Mouse (Mus musculus) cortical plate, adult 2 months (tissue): ENCODE results near the gene Tbc1d7. TPM values are rescaled to one million over a fixed set of nuclear protein-coding genes. Genes with fewer than 3 reads are reported as not detected.

Experiments used
- H3K27ac ChIP-seq: fragments of 200-500 bp; 2 replicates; pipeline ENCODE4 v1.5.1; 2012; ENCODE audit warnings: low read length, control low read depth, inconsistent platforms; ENCODE audit not compliant: insufficient read depth
- H3K4me1 ChIP-seq: fragments of 200-500 bp; 2 replicates; pipeline ENCODE4 v1.6.1; 2011; ENCODE audit warnings: low read length; ENCODE audit not compliant: control insufficient read depth, insufficient read depth
- H3K4me3 ChIP-seq: fragments of 200-500 bp; 2 replicates; pipeline ENCODE4 v1.5.1; 2011; ENCODE audit warnings: mild to moderate bottlenecking, low read length, control low read depth; ENCODE audit not compliant: insufficient read depth
- CTCF ChIP-seq: fragments of 200-500 bp; IDR thresholded peaks from 2 replicates; pipeline ENCODE4 v1.5.1; 2011; ENCODE audit warnings: mild to moderate bottlenecking, control low read depth, low read length; ENCODE audit not compliant: insufficient read depth; ENCODE audit errors: extremely low read depth
- POLR2A ChIP-seq: fragments of 200-500 bp; IDR thresholded peaks from 2 replicates; pipeline ENCODE4 v1.6.1; 2011; ENCODE audit warnings: mild to moderate bottlenecking, low read length, control low read depth; ENCODE audit not compliant: insufficient read depth; ENCODE audit errors: extremely low read depth
- polyA plus RNA-seq: library from polyadenylated mRNA; depleted of rRNA; stranded (reverse); fragments of >200 nt; gene quantifications from 2 replicates; pipeline ENCODE4 v1.2.3, GENCODE M21; 2012

The Tbc1d7 gene
- polyA plus RNA-seq, 1 experiment = 31.1 TPM

DNA sequence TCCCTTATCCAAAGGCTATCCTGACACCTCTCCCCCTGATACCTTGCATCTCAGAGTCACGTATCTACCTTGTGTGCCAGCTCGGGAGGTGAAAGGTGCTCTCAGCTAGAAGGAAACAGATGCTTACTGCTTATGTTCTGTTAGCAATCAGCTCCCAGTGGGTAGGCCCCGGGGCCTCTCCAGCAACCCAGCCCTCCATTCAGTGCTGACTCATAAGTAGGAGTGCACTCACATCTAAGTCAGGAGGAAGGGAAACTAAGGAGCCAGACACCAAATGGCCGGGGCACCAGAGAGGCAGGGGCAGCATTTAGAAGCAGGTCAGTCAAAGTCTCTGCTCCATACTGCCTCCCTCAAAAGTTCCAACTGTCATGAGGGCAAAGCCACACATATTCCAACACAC lies 22.6 kb downstream of the Tbc1d7 start:
- no peak overlapping the region for H3K27ac ChIP-seq
- H3K4me1 ChIP-seq = peaks cover 2% of the 10 kb centered on the region; the same call in 1 of the 2 replicates
- TF ChIP-seq POLR2A = no peak
- no peak for TF ChIP-seq CTCF
- no peak overlapping the region for H3K4me3 ChIP-seq

- Histone ChIP-seq H3K4me3 (no peak overlapping the region), H3K4me1 (peaks cover 2% of the 10 kb centered on the region; the same call in 1 of the 2 replicates), H3K27ac (no peak overlapping the region)
- TF ChIP-seq CTCF (no peak), POLR2A (no peak)
These were observed 24.6 kb downstream of the Tbc1d7 start for GRCm38 (mm10) chr13:43146515-43147258.

DNA sequence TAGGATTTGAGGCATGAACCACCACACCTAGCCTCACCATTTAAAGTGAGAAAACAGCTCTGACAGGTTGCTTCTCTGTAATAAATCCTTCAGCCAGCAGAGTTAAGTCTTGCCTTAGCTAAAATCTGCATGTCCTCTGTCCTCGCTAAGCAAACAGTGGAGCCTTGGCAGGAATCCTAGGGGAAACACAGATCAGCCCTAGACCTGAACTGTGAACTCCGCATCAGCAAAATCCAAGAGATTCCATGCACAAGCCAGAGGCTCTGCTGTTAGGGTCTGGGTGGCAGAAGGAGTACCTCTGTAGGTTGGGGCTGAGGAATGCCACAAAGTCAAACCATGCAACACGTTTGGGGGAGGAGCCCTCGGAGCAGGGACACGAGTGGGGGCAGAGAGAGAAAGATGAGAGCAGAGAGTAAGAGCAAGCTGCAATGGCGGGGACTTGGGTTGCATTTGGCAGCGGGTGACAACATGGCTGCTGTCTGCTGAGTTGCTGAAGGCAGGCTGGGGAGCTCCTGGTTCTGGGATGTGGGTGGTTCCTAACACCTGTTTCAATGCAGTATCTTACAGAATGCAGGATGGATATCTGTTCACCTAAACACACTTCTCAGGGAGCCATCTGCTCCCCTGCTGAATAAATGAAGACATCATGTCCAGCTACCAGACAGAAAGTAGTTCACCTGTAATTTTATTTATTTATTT lies 26.4 kb downstream of the Tbc1d7 start:
- no peak overlapping the region for H3K4me3 ChIP-seq
- no peak for TF ChIP-seq CTCF
- TF ChIP-seq POLR2A = no peak
- H3K27ac ChIP-seq = no peak overlapping the region
- peaks cover 2% of the 10 kb centered on the region; the same call in 1 of the 2 replicates for H3K4me1 ChIP-seq

DNA sequence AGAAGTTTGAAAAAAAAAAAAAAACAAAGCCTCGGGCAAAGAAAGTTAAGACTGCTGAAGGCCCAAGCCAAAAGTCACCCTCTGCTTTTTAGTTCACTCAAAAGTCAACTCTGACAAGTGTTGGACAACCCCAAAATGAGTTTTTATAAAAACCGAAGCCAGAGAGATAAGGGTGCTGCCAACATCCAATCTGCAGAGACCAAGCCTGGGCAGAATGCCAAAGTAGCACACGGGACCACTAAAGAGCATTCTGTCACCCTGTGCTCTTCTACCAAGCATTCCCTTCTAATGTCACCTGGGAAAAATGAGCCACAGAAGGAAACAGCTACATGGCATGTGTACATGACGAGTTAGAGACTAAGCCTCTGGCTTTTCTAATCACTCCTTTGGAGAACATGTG lies 36.8 kb downstream of the Tbc1d7 start:
- no peak for TF ChIP-seq POLR2A
- no peak for TF ChIP-seq CTCF
- Histone ChIP-seq H3K4me3 (no peak overlapping the region), H3K27ac (no peak overlapping the region), H3K4me1 (peaks cover 2% of the 10 kb centered on the region; the same call in 1 of the 2 replicates)

DNA sequence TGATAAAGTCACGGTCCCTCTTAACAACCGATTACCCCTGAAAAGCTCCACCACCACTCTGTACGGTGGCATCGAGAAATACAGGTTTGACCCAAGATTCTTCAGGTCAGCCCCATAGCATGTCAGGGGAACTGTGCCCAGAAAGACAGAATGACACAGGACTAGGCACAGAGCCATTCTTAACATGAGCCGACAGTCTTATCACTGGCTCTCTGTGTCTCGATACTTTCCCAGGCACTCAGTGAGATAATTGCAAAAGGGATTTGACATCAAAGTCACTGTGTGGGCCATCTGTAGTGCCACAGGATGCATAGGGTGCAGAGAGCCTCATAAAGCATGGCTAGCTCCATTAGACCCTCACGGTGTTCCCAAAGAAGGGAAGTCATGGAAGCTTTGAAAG lies 37.9 kb downstream of the Tbc1d7 start:
- Histone ChIP-seq H3K4me1 (peaks cover 2% of the 10 kb centered on the region; the same call in 1 of the 2 replicates), H3K4me3 (no peak overlapping the region), H3K27ac (no peak overlapping the region)
- no peak for TF ChIP-seq CTCF
- TF ChIP-seq POLR2A = no peak

DNA sequence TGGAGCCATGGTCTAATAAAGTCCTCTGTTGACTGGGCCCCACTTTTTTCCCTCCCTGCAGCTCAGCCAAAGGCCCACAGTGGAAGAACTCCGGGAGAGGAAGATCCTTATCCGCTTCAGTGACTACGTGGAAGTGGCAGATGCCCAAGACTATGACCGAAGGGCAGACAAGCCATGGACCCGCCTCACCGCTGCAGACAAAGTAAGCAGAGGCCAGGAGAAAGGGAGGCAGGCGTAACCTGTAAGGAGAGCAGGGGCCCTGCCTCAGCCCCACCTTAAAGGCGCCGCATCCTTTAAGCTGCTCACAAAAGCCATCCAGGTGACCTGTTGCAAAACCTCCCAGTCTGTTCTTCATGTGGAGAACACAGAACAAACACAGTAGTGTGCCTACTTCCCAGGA lies 38.4 kb downstream of the Tbc1d7 start:
- Histone ChIP-seq H3K4me3 (no peak overlapping the region), H3K27ac (no peak overlapping the region), H3K4me1 (peaks cover 2% of the 10 kb centered on the region; the same call in 1 of the 2 replicates)
- TF ChIP-seq POLR2A = no peak
- TF ChIP-seq CTCF = no peak

DNA sequence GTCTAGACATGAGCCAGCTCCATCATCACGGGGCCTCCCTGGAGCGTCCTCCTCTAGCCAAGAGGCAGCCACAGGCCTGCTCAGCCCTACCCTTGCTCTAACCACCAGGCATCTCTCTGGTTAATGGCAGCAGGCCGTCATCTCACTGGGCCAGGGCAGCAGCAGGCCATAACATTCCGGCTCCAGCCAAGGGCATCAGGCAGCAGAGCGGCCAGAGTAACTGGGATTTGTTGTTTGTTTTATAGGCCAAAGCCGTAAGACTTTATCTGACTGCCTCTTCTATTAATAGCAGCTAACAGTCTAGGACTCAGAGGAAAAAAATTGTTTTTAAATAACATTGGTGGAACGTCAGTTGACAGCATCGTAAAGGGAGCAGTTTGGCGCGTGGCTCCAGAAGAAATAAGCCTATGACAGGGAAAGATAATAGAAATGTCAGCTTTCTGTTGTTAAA lies 39.5 kb downstream of the Tbc1d7 start:
- no peak overlapping the region for H3K27ac ChIP-seq
- peaks cover 2% of the 10 kb centered on the region; the same call in 1 of the 2 replicates for H3K4me1 ChIP-seq
- TF ChIP-seq CTCF = no peak
- TF ChIP-seq POLR2A = no peak
- no peak overlapping the region for H3K4me3 ChIP-seq

GRCm38 (mm10) chr13:43130161-43130560 lies 41.1 kb downstream of the Tbc1d7 start:
- Histone ChIP-seq H3K4me1 (peaks cover 2% of the 10 kb centered on the region; the same call in 1 of the 2 replicates), H3K27ac (no peak overlapping the region), H3K4me3 (no peak overlapping the region)
- TF ChIP-seq CTCF (no peak), POLR2A (no peak)

DNA sequence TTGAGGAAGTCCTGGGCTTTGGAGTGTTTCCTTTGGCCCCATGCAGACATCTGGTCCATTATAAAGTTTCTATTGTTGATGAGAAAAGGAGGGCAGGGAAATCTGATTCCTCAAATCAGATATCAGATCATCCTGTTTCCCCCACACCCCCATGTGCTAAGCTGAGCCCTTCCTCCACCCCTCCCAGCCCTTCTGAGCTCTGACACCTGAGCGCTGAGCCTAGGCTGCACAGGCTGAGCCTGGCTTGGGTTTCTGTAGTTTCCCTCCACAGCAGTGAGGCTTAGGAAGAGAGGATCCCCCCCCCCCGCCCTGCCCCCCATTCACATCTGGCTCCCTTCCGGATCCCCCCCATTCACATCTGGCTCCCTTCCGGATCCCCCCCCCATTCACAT lies 46.6 kb downstream of the Tbc1d7 start:
- Histone ChIP-seq H3K27ac (no peak overlapping the region), H3K4me1 (peaks cover 4% of the 10 kb centered on the region), H3K4me3 (no peak overlapping the region)
- TF ChIP-seq POLR2A = no peak
- TF ChIP-seq CTCF = no peak

GRCm38 (mm10) chr13:43123895-43124682 lies 47.2 kb downstream of the Tbc1d7 start:
- Histone ChIP-seq H3K4me3 (no peak overlapping the region), H3K27ac (no peak overlapping the region), H3K4me1 (peaks cover 4% of the 10 kb centered on the region)
- TF ChIP-seq CTCF (no peak), POLR2A (no peak)
